Mouse (Mus musculus): Measurements from ENCODE around the gene Noct.

GRCm38 (mm10) chr3:51201986-51202385, 22.3 kb upstream of the Noct start:
- TF ChIP-seq CTCF (IDR thresholded peaks at IDR 0.05) = no peak
- TF ChIP-seq EP300 (IDR thresholded peaks at IDR 0.05) = no peak

All from lung, postnatal 0 days (tissue).